Mouse (Mus musculus) lung, adult 2 months (tissue): ENCODE measurements around the gene Gm36028.

Experiments used
- CTCF ChIP-seq: fragments of 200-500 bp; IDR thresholded peaks from 2 replicates; pipeline ENCODE4 v1.5.1; 2011; ENCODE audit warnings: mild to moderate bottlenecking, low read length, control low read depth; ENCODE audit not compliant: insufficient read depth
- POLR2A ChIP-seq: fragments of 200-500 bp; IDR thresholded peaks from 2 replicates; pipeline ENCODE4 v1.6.1; 2011; ENCODE audit warnings: low read depth, mild to moderate bottlenecking, control low read depth, low read length, borderline replicate concordance; ENCODE audit errors: extremely low read depth

GRCm38 (mm10) chr16:37826286-37826685 is 34.7 kb downstream of the Gm36028 start:
- TF ChIP-seq CTCF (no peak), POLR2A (no peak)
